Mouse (Mus musculus) regulatory T cell (primary cell): ENCODE measurements around the gene Psapl1.

Source experiments
- in situ Hi-C: fragments of 300-600 bp; cut with MboI, MseI; formaldehyde crosslinking; loops from one replicate; pipeline ENCODE4 v1.15.1; 2025; ENCODE audit warnings: high pct_unique_total_duplicates

Psapl1 gene

GRCm38 (mm10) chr5:36203916-36204315, at the start of gene Psapl1:
Gene Psapl1 (plus strand): TSS chr5:36204021.
- in situ Hi-C loops, result no loop called here

GRCm38 (mm10) chr5:36154879-36155485, 48.8 kb upstream of the Psapl1 start:
- in situ Hi-C loops, result no loop called here

- in situ Hi-C loops, result no loop called here
Measured at GRCm38 (mm10) chr5:36165424-36166302, 38.2 kb upstream of the Psapl1 start.

GRCm38 (mm10) chr5:36166346-36167013, 37.3 kb upstream of the Psapl1 start:
- in situ Hi-C loops, result no loop called here

- in situ Hi-C loops, result no loop called here
Measured at GRCm38 (mm10) chr5:36168963-36169650, 34.7 kb upstream of the Psapl1 start.

- in situ Hi-C loops, result no loop called here
Measured at GRCm38 (mm10) chr5:36174569-36175115, 29.2 kb upstream of the Psapl1 start.

GRCm38 (mm10) chr5:36176409-36176808, 27.4 kb upstream of the Psapl1 start:
- in situ Hi-C loops, result no loop called here

GRCm38 (mm10) chr5:36176873-36177272, 26.9 kb upstream of the Psapl1 start:
- in situ Hi-C loops, result no loop called here

GRCm38 (mm10) chr5:36178215-36178614, 25.6 kb upstream of the Psapl1 start:
- in situ Hi-C loops, result no loop called here

- in situ Hi-C loops, result no loop called here
Measured at GRCm38 (mm10) chr5:36178785-36179184, 25.0 kb upstream of the Psapl1 start.

- in situ Hi-C loops, result no loop called here
Measured at GRCm38 (mm10) chr5:36179708-36180107, 24.1 kb upstream of the Psapl1 start.

- in situ Hi-C loops, result no loop called here
Measured at GRCm38 (mm10) chr5:36182326-36182725, 21.5 kb upstream of the Psapl1 start.

GRCm38 (mm10) chr5:36186294-36187053, 17.3 kb upstream of the Psapl1 start:
- in situ Hi-C loops, result no loop called here

GRCm38 (mm10) chr5:36188310-36188709, 15.5 kb upstream of the Psapl1 start:
- in situ Hi-C loops, result no loop called here

- in situ Hi-C loops, result loop anchor here (10.0 kb wide), 1 partner anchor 954 kb away; no protein-coding TSS in a partner anchor
Measured at GRCm38 (mm10) chr5:36191285-36191684, 12.5 kb upstream of the Psapl1 start.

GRCm38 (mm10) chr5:36191876-36192275, 11.9 kb upstream of the Psapl1 start:
- in situ Hi-C loops, result loop anchor here (10.0 kb wide), 1 partner anchor 953 kb away; no protein-coding TSS in a partner anchor

GRCm38 (mm10) chr5:36192677-36193076, 11.1 kb upstream of the Psapl1 start:
- in situ Hi-C loops, result loop anchor here (10.0 kb wide), 1 partner anchor 952 kb away; no protein-coding TSS in a partner anchor

- in situ Hi-C loops, result loop anchor here (10.0 kb wide), 1 partner anchor 950 kb away; no protein-coding TSS in a partner anchor
Measured at GRCm38 (mm10) chr5:36194631-36195030, 9.2 kb upstream of the Psapl1 start.

GRCm38 (mm10) chr5:36195436-36195835, 8.4 kb upstream of the Psapl1 start:
- in situ Hi-C loops, result loop anchor here (10.0 kb wide), 1 partner anchor 949 kb away; no protein-coding TSS in a partner anchor

- in situ Hi-C loops, result loop anchor here (10.0 kb wide), 1 partner anchor 945 kb away; no protein-coding TSS in a partner anchor
Measured at GRCm38 (mm10) chr5:36199519-36199918, 4.3 kb upstream of the Psapl1 start.
